Mouse (Mus musculus) lung, adult 2 months (tissue): Measurements from ENCODE around the gene Grk5.

Experiments
- CTCF ChIP-seq: fragments of 200-500 bp; IDR thresholded peaks from 2 replicates; pipeline ENCODE4 v1.5.1; 2011; ENCODE audit warnings: mild to moderate bottlenecking, low read length, control low read depth; ENCODE audit not compliant: insufficient read depth
- POLR2A ChIP-seq: fragments of 200-500 bp; IDR thresholded peaks from 2 replicates; pipeline ENCODE4 v1.6.1; 2011; ENCODE audit warnings: low read depth, mild to moderate bottlenecking, control low read depth, low read length, borderline replicate concordance; ENCODE audit errors: extremely low read depth

GRCm38 (mm10) chr19:61089001-61089400 is 199.5 kb downstream of the Grk5 start:
- TF ChIP-seq CTCF (no peak), POLR2A (no peak)
